In the genomic region with DNA sequence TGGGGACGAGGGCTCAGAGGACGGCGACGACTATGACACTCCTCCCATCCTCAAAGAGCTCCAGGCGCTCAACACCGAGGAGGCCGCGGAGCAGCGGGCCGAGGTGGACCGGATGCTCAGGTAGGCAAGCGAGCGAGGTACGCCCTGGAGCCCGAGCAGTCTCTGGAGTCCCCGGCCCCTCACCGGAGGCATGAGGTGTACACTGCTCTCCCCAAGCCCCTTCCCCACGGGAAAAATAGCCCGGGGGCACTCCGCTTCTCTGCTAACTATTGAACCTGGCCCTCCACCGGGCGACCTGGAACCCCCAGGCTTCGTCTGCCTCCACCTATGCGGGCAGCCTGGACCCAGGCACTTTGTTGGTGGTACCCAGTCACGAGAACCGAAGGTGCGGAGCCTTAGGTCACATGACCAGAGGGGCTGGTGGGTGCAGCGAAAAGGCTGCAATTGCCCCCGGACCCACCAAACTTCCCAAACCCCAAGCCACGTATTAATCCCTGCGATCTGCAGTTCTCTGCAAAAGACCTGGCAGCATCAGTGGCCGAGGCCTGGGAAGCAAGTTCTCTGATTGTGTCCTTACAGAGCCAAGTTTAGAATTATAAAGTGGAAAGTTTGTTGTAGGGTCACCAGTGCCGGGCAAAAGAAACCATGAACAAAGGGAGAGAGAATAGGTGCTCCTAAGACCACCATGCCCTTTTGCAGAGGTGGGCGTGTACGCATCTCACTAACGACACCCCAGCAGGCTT, we compare ENCODE assay signal across 8 mouse cellular contexts. TPM values are rescaled to one million over a fixed set of nuclear protein-coding genes. Genes with fewer than 3 reads are reported as not detected.
DNase-seq lines count a peak whose midpoint lies in the region; ATAC-seq and TF ChIP-seq lines count a peak whose summit lies in the region.

No protein-coding gene starts in this region.

- DNase-seq in hindbrain, embryonic 10.5 days (ENCODE audit: low spot score): peak; percentile 61
- DNase-seq in embryo, embryonic 10.5 days (ENCODE audit: low spot score): peak; percentile 50
- DNase-seq in kidney, postnatal 0 days (ENCODE audit: low spot score): no peak
- no peak for DNase-seq in gastrocnemius, adult 8-10 months (ENCODE audit: low spot score in 2 of 2)
- DNase-seq in right cerebral cortex, adult 2 months (ENCODE audit: low spot score in 2 of 2): no peak
- DNase-seq in left cerebral cortex, postnatal 36 days (ENCODE audit: low spot score in 2 of 2): no peak

- H3K36me3 ChIP-seq in hindbrain, embryonic 10.5 days: no peaks in the 10 kb centered on the region
- H3K36me3 ChIP-seq in hindbrain, embryonic 16.5 days (ENCODE audit: control insufficient read depth, insufficient read depth, low read length): no peaks in the 10 kb centered on the region
- H3K36me3 ChIP-seq in kidney, postnatal 0 days (ENCODE audit: insufficient read depth, low read length): no peaks in the 10 kb centered on the region
- no peaks in the 10 kb centered on the region for H3K36me3 ChIP-seq in midbrain, embryonic 12.5 days

- WGBS in hindbrain, embryonic 10.5 days: under 1% methylated on average over 36 of the region's 36 CpGs
- WGBS in hindbrain, embryonic 16.5 days: under 1% methylated on average over 35 of the region's 36 CpGs
- WGBS in kidney, postnatal 0 days: 2% methylated on average over 36 of the region's 36 CpGs
- 1% methylated on average over 36 of the region's 36 CpGs for WGBS in midbrain, embryonic 12.5 days

- peaks cover 95% of the 10 kb centered on the region for H3K27me3 ChIP-seq in hindbrain, embryonic 10.5 days (ENCODE audit: insufficient read depth, poor library complexity, severe bottlenecking)
- H3K27me3 ChIP-seq in hindbrain, embryonic 16.5 days (replicated peaks; ENCODE audit: control insufficient read depth, insufficient read depth, low read length): peaks cover 41% of the 10 kb centered on the region
- H3K27me3 ChIP-seq in kidney, postnatal 0 days (ENCODE audit: insufficient read depth, low read length): peaks cover 19% of the 10 kb centered on the region; the same call in 1 of the 2 replicates
- H3K27me3 ChIP-seq in midbrain, embryonic 12.5 days: peaks cover 81% of the 10 kb centered on the region

- TF ChIP-seq CTCF in kidney, postnatal 0 days (IDR thresholded peaks at IDR 0.05; ENCODE audit: low read depth): no peak

- peak overlapping the region; percentile 25 for H3K4me3 ChIP-seq in hindbrain, embryonic 10.5 days
- H3K4me3 ChIP-seq in hindbrain, embryonic 16.5 days (ENCODE audit: low read length): no peak overlapping the region
- peak overlapping the region; percentile 65 for H3K4me3 ChIP-seq in kidney, postnatal 0 days (replicated peaks; ENCODE audit: low read depth, low read length)
- peak overlapping the region; percentile 1; the same call in 1 of the 2 replicates for H3K4me3 ChIP-seq in midbrain, embryonic 12.5 days

- H3K27ac ChIP-seq in hindbrain, embryonic 10.5 days: no peak overlapping the region
- no peak overlapping the region for H3K27ac ChIP-seq in hindbrain, embryonic 16.5 days (ENCODE audit: low read depth, low read length)
- H3K27ac ChIP-seq in kidney, postnatal 0 days: peak overlapping the region; percentile 95
- H3K27ac ChIP-seq in midbrain, embryonic 12.5 days (replicated peaks): no peak overlapping the region

- H3K9ac ChIP-seq in hindbrain, embryonic 16.5 days (ENCODE audit: low read depth, low read length): no peak overlapping the region
- peak overlapping the region; percentile 88 for H3K9ac ChIP-seq in kidney, postnatal 0 days (ENCODE audit: low read depth, low read length)
- H3K9ac ChIP-seq in midbrain, embryonic 12.5 days (replicated peaks): no peak overlapping the region

- H3K4me2 ChIP-seq in hindbrain, embryonic 16.5 days (ENCODE audit: low read length): no peak overlapping the region
- H3K4me2 ChIP-seq in kidney, postnatal 0 days (ENCODE audit: low read length): peak overlapping the region; percentile 49
- peak overlapping the region; percentile 12; the same call in 1 of the 2 replicates for H3K4me2 ChIP-seq in midbrain, embryonic 12.5 days (replicated peaks)

- intact Hi-C loops in left cerebral cortex, postnatal 36 days (cut with DNase I): loop anchor here (5.0 to 10.0 kb wide), 3 partner anchors 91 to 1983 kb away; partner anchors contain the start of genes Ddx52 and Tbx2

- no peaks in the 10 kb centered on the region for H3K9me3 ChIP-seq in hindbrain, embryonic 10.5 days
- no peaks in the 10 kb centered on the region for H3K9me3 ChIP-seq in hindbrain, embryonic 16.5 days (ENCODE audit: control insufficient read depth, low read length)
- H3K9me3 ChIP-seq in kidney, postnatal 0 days (replicated peaks; ENCODE audit: low read length): no peaks in the 10 kb centered on the region
- no peaks in the 10 kb centered on the region for H3K9me3 ChIP-seq in midbrain, embryonic 12.5 days

- ATAC-seq in hindbrain, embryonic 16.5 days: no peak
- ATAC-seq in kidney, postnatal 0 days (replicated peaks; ENCODE audit: low FRiP score, low read depth): no peak
- ATAC-seq in midbrain, embryonic 12.5 days (ENCODE audit: low FRiP score, low read depth): no peak

- peaks cover 41% of the 10 kb centered on the region for H3K4me1 ChIP-seq in hindbrain, embryonic 10.5 days (replicated peaks)
- peaks cover 3% of the 10 kb centered on the region for H3K4me1 ChIP-seq in hindbrain, embryonic 16.5 days (ENCODE audit: control insufficient read depth, insufficient read depth, low read depth, low read length)
- no peaks in the 10 kb centered on the region for H3K4me1 ChIP-seq in kidney, postnatal 0 days (replicated peaks; ENCODE audit: insufficient read depth, low read length)
- peaks cover 30% of the 10 kb centered on the region for H3K4me1 ChIP-seq in midbrain, embryonic 12.5 days

RNA-seq across cellular contexts. Expression of gene Hnf1b, which starts 1.6 kb away (rescaled TPM):
- polyA plus RNA-seq in hindbrain, embryonic 10.5 days (2016; fragmentation: Nextera tagmentation; extraction: Ambion mirVana): not detected in 2 replicates
- 0.25 and 0.33 TPM in 2 replicates for polyA plus RNA-seq in hindbrain, embryonic 16.5 days (2015; fragmentation: Nextera tagmentation; extraction: Ambion mirVana)
- 88.8 and 92.6 TPM in 2 replicates for polyA plus RNA-seq in kidney, postnatal 0 days (2015; fragmentation: Nextera tagmentation; extraction: Ambion mirVana)
- polyA plus RNA-seq in midbrain, embryonic 12.5 days (2016; fragmentation: Nextera tagmentation; extraction: Ambion mirVana): not detected in 2 replicates
- total RNA-seq in gastrocnemius, adult 8-10 months (2022): not detected
- under 1 TPM; 0.23 to 0.47 TPM for total RNA-seq in left cerebral cortex, postnatal 36 days (2021)

Comparison
In these comparisons a context has a peak if more than half of its experiments do, and no peak if none do; other contexts are left out.
1. DNase-seq: peak in hindbrain, embryonic 10.5 days (single experiment) and embryo, embryonic 10.5 days (single experiment); none in kidney, postnatal 0 days (single experiment), gastrocnemius, adult 8-10 months (0 of 2), right cerebral cortex, adult 2 months (0 of 2) and left cerebral cortex, postnatal 36 days (0 of 2).
2. RNA of gene Hnf1b, which starts 1.6 kb away (polyA plus RNA-seq): 88.8 to 92.6 TPM in kidney, postnatal 0 days; 0.25 to 0.33 TPM in hindbrain, embryonic 16.5 days, not detected in hindbrain, embryonic 10.5 days and not detected in midbrain, embryonic 12.5 days; every median in the first group is over 10 times any median in the second.